Mouse (Mus musculus) cortical plate, adult 2 months (tissue): ENCODE data around the gene Fuca1.

Experiments used
- CTCF ChIP-seq: fragments of 200-500 bp; IDR thresholded peaks from 2 replicates; pipeline ENCODE4 v1.5.1; 2011; ENCODE audit warnings: mild to moderate bottlenecking, control low read depth, low read length; ENCODE audit not compliant: insufficient read depth; ENCODE audit errors: extremely low read depth
- POLR2A ChIP-seq: fragments of 200-500 bp; IDR thresholded peaks from 2 replicates; pipeline ENCODE4 v1.6.1; 2011; ENCODE audit warnings: mild to moderate bottlenecking, low read length, control low read depth; ENCODE audit not compliant: insufficient read depth; ENCODE audit errors: extremely low read depth

- TF ChIP-seq POLR2A (no peak), CTCF (no peak)
Observed at GRCm38 (mm10) chr4:135885676-135886075, 34.9 kb upstream of the Fuca1 start.
